Mouse (Mus musculus) myocyte (in vitro differentiated cells): ENCODE results near the gene Dzip1l. TPM values are rescaled to one million over a fixed set of nuclear protein-coding genes. Genes with fewer than 3 reads are reported as not detected.

ENCODE experiments used
- H3K27me3 ChIP-seq: one replicate; pipeline ENCODE4 v1.6.1; 2011; ENCODE audit not compliant: control insufficient read depth, insufficient read depth, insufficient read length
- H3K36me3 ChIP-seq: one replicate; pipeline ENCODE4 v1.6.1; 2011; ENCODE audit not compliant: control insufficient read depth, insufficient read depth
- H3K4me2 ChIP-seq: one replicate; pipeline ENCODE4 v1.6.1; 2011; ENCODE audit warnings: low read depth, control low read depth
- H3K4me3 ChIP-seq: one replicate; pipeline ENCODE4 v1.5.1; 2011; ENCODE audit warnings: mild to moderate bottlenecking, control low read depth, moderate library complexity
- H3K79me2 ChIP-seq: one replicate; pipeline ENCODE4 v1.6.1; 2011; ENCODE audit not compliant: control insufficient read depth, insufficient read depth
- H3ac ChIP-seq: one replicate; pipeline ENCODE4 v1.6.1; 2011; ENCODE audit not compliant: control insufficient read depth, insufficient read length
- CEBPB ChIP-seq: IDR thresholded peaks from 2 replicates; pipeline ENCODE4 v1.6.1; 2011; ENCODE audit warnings: mild to moderate bottlenecking, moderate library complexity; ENCODE audit not compliant: poor library complexity, insufficient read depth, severe bottlenecking
- E2F4 ChIP-seq: IDR thresholded peaks from one replicate; pipeline ENCODE4 v1.6.1; 2011; ENCODE audit warnings: mild to moderate bottlenecking, control low read depth, moderate library complexity; ENCODE audit not compliant: insufficient read depth
- MAX ChIP-seq: IDR thresholded peaks from one replicate; pipeline ENCODE4 v1.6.1; 2011; ENCODE audit warnings: low read depth, mild to moderate bottlenecking, control low read depth
- MYOD1 ChIP-seq, 3 experiments: IDR thresholded peaks; one replicate each; pipeline ENCODE4 v1.6.1; 2011; ENCODE audit warnings: control low read depth in 2 of 3, low read depth in 2 of 3, mild to moderate bottlenecking in 2 of 3, moderate library complexity in 1 of 3; ENCODE audit not compliant: insufficient read length in 2 of 3, control insufficient read depth in 1 of 3
- MYOG ChIP-seq, 3 experiments: IDR thresholded peaks; one replicate each; pipeline ENCODE4 v1.6.1; 2011; ENCODE audit warnings: control low read depth in 2 of 3, low read depth in 2 of 3, mild to moderate bottlenecking in 2 of 3; ENCODE audit not compliant: insufficient read length in 2 of 3, control insufficient read depth in 1 of 3, insufficient read depth in 1 of 3
- POLR2A ChIP-seq: IDR thresholded peaks from one replicate; pipeline ENCODE4 v1.6.1; 2011; ENCODE audit warnings: low read depth, mild to moderate bottlenecking, control low read depth, moderate library complexity; ENCODE audit not compliant: insufficient read length
- POLR2AphosphoS2 ChIP-seq: IDR thresholded peaks from one replicate; pipeline ENCODE4 v1.6.1; 2011; ENCODE audit warnings: low read depth, control low read depth; ENCODE audit not compliant: insufficient read length
- REST ChIP-seq: IDR thresholded peaks from one replicate; pipeline ENCODE4 v1.6.1; 2011; ENCODE audit warnings: mild to moderate bottlenecking, control low read depth, moderate library complexity; ENCODE audit not compliant: insufficient read depth, insufficient read length
- SRF ChIP-seq: IDR thresholded peaks from one replicate; pipeline ENCODE4 v1.6.1; 2011; ENCODE audit warnings: low read depth; ENCODE audit not compliant: control insufficient read depth, insufficient read length
- TCF12 ChIP-seq: IDR thresholded peaks from one replicate; pipeline ENCODE4 v1.6.1; 2011; ENCODE audit warnings: mild to moderate bottlenecking, control low read depth; ENCODE audit not compliant: poor library complexity, insufficient read depth, severe bottlenecking
- TCF3 ChIP-seq: IDR thresholded peaks from one replicate; pipeline ENCODE4 v1.6.1; 2011; ENCODE audit warnings: low read depth, control low read depth; ENCODE audit not compliant: insufficient read length
- USF1 ChIP-seq: IDR thresholded peaks from one replicate; pipeline ENCODE4 v1.6.1; 2011; ENCODE audit warnings: low read depth, mild to moderate bottlenecking, control low read depth, moderate library complexity
- polyA plus RNA-seq: library from polyadenylated mRNA; unstranded; fragments of >200 nt; fragmentation: generic; extraction: Trizol; gene quantifications from one replicate; pipeline ENCODE4 v1.2.1, GENCODE M21; 2012; ENCODE audit warnings: missing spikeins

Gene Dzip1l
- polyA plus RNA-seq, 1 experiment = 6.5 TPM

DNA sequence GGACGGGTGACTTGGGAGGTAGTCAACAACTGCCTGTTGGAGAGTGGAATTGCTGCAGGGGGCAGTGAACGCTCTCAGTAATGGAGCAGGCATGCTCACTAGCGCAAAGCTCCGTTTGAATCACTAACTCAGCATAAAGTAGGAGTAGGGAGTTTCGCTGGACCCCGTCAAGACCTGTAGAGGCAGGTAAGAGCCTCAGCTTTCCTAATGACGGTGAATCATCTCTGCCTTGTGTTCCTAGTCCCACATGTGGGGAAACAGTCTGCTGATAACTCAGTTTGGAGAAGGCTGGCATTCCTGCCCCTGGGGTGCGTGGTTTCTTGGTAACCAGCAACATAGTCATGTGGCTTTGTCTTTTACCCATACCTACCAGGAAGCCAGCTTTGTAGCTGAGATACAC is 3.0 kb downstream of the Dzip1l start:
- Histone ChIP-seq H3K36me3 (no peaks in the 10 kb centered on the region), H3K79me2 (peaks cover 47% of the 10 kb centered on the region), H3K4me3 (no peak overlapping the region), H3K4me2 (peak overlapping the region; percentile 65), H3K27me3 (no peaks in the 10 kb centered on the region), H3ac (no peak overlapping the region)
- no peak for TF ChIP-seq USF1

DNA sequence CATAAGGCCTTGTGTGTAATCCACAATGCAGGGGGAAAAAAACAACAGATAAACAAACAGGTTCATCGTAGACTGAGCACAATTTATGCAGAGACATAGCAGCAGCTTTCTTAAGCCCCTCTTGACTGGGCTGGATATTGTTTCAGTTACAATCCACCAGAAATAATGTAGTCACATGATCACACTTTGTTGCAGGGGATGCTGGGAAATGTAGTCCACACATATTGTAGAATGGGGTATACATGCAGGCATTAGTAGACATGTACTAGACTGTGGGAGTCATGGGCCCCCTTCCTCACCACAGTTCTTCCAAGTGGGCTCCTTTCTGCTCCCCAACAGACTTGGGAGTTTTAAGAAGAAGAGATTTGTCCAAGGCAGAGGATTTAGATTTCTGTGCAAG is 7.5 kb downstream of the Dzip1l start:
- peaks cover 21% of the 10 kb centered on the region for H3K79me2 ChIP-seq
- peaks cover 16% of the 10 kb centered on the region for H3K36me3 ChIP-seq
- no peaks in the 10 kb centered on the region for H3K27me3 ChIP-seq
- H3K4me2 ChIP-seq = no peak overlapping the region
- no peak overlapping the region for H3ac ChIP-seq
- TF ChIP-seq MYOG (IDR thresholded peaks at IDR 0.05; ENCODE audit: control insufficient read depth in 1 of 3, insufficient read depth in 1 of 3, insufficient read length in 2 of 3, low read depth in 2 of 3) = no peak
- TF ChIP-seq USF1 = peak; percentile 72
- no peak for TF ChIP-seq CEBPB
- H3K4me3 ChIP-seq = no peak overlapping the region

DNA sequence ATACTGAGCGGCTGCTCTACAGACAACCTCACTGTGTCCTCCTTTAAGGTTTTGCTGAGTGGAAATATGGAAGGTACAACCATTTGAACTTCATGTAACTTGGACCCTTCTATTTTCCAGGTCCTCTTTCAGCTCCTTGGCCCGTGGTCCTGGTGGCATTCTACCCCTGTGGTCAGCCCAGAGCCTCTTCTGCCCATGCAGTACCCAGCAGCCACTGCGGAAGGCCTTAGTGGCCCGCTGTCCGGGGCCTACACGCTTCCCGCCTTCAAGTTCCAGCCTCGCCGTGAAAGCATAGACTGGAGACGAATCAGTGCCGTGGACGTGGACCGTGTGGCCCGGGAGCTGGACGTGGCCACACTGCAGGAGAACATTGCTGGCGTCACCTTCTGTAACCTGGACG is 7.9 kb downstream of the Dzip1l start:
- no peak overlapping the region for H3ac ChIP-seq
- H3K36me3 ChIP-seq = peaks cover 17% of the 10 kb centered on the region
- H3K27me3 ChIP-seq = no peaks in the 10 kb centered on the region
- TF ChIP-seq USF1 (no peak), E2F4 (no peak), REST (no peak), SRF (no peak), CEBPB (no peak), POLR2AphosphoS2 (no peak), TCF3 (no peak), MYOG (IDR thresholded peaks at IDR 0.05; ENCODE audit: control insufficient read depth in 1 of 3, insufficient read depth in 1 of 3, insufficient read length in 2 of 3, low read depth in 2 of 3) (no peak), TCF12 (no peak), MAX (no peak), POLR2A (no peak), MYOD1 (IDR thresholded peaks at IDR 0.05; ENCODE audit: control insufficient read depth in 1 of 3, insufficient read length in 2 of 3, low read depth in 2 of 3) (no peak)
- peaks cover 16% of the 10 kb centered on the region for H3K79me2 ChIP-seq
- no peak overlapping the region for H3K4me3 ChIP-seq
- H3K4me2 ChIP-seq = no peak overlapping the region

DNA sequence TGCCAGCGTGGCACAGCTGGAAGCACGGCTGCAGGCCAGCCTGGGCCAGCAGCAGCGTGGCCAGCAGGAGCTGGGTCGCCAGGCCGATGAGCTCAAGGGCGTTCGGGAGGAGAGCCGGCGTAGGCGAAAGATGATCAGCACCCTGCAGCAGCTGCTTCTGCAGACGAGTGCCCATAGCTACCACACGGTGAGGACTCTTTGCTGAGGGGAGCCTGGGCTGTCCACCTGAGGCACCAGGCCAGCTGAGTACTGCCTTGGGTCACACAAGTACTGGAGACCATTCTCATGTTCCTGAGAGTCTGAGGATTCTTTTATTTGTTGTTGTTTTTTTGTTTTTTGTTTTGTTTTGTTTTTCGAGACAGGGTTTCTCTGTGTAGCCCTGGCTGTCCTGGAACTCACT is 8.4 kb downstream of the Dzip1l start:
- Histone ChIP-seq H3K27me3 (no peaks in the 10 kb centered on the region), H3K79me2 (peaks cover 11% of the 10 kb centered on the region), H3K36me3 (peaks cover 20% of the 10 kb centered on the region), H3K4me2 (no peak overlapping the region), H3ac (no peak overlapping the region), H3K4me3 (no peak overlapping the region)
- TF ChIP-seq MYOG (IDR thresholded peaks at IDR 0.05; ENCODE audit: control insufficient read depth in 1 of 3, insufficient read depth in 1 of 3, insufficient read length in 2 of 3, low read depth in 2 of 3) = no peak
- TF ChIP-seq MAX = no peak
- TF ChIP-seq TCF12 = no peak
- no peak for TF ChIP-seq E2F4
- TF ChIP-seq POLR2A = no peak
- no peak for TF ChIP-seq CEBPB
- TF ChIP-seq POLR2AphosphoS2 = no peak
- no peak for TF ChIP-seq SRF
- TF ChIP-seq USF1 = no peak
- no peak for TF ChIP-seq MYOD1 (IDR thresholded peaks at IDR 0.05; ENCODE audit: control insufficient read depth in 1 of 3, insufficient read length in 2 of 3, low read depth in 2 of 3)
- TF ChIP-seq TCF3 = no peak
- no peak for TF ChIP-seq REST

GRCm38 (mm10) chr9:99639957-99640356 is 10.7 kb downstream of the Dzip1l start:
- Histone ChIP-seq H3K4me2 (no peak overlapping the region), H3ac (no peak overlapping the region), H3K79me2 (no peaks in the 10 kb centered on the region), H3K36me3 (peaks cover 20% of the 10 kb centered on the region), H3K4me3 (no peak overlapping the region), H3K27me3 (no peaks in the 10 kb centered on the region)
- TF ChIP-seq POLR2AphosphoS2 (no peak), TCF3 (no peak), POLR2A (no peak), SRF (no peak), MYOG (IDR thresholded peaks at IDR 0.05; ENCODE audit: control insufficient read depth in 1 of 3, insufficient read depth in 1 of 3, insufficient read length in 2 of 3, low read depth in 2 of 3) (no peak), MYOD1 (IDR thresholded peaks at IDR 0.05; ENCODE audit: control insufficient read depth in 1 of 3, insufficient read length in 2 of 3, low read depth in 2 of 3) (no peak), CEBPB (no peak), USF1 (no peak), MAX (no peak), TCF12 (no peak), REST (no peak), E2F4 (no peak)
